Mouse (Mus musculus) intestine, postnatal 0 days (tissue): ENCODE data around the gene Opcml. TPM values are rescaled to one million over a fixed set of nuclear protein-coding genes. Genes with fewer than 3 reads are reported as not detected.

Experiments
- ATAC-seq: fragments of 200-750 bp; cut with Nextera tagmentation; 2 replicates; pipeline ENCODE4 v1.8.0; 2017; ENCODE audit warnings: mild to moderate bottlenecking, moderate TSS enrichment, moderate library complexity
- H3K27ac ChIP-seq: fragments of 300-500 bp; sonication (generic); 2 replicates; pipeline ENCODE4 v1.5.1; 2014; ENCODE audit warnings: mild to moderate bottlenecking, low read depth, low read length, moderate library complexity
- H3K27me3 ChIP-seq: fragments of 300-500 bp; sonication (generic); replicated peaks from 2 replicates; pipeline ENCODE4 v1.6.1; 2014; ENCODE audit warnings: low read length, mixed read lengths; ENCODE audit not compliant: control insufficient read depth, insufficient read depth
- H3K36me3 ChIP-seq: fragments of 300-500 bp; sonication (generic); 2 replicates; pipeline ENCODE4 v1.6.1; 2014; ENCODE audit warnings: mild to moderate bottlenecking, moderate library complexity; ENCODE audit not compliant: control insufficient read depth, insufficient read depth
- H3K4me1 ChIP-seq: fragments of 300-500 bp; sonication (generic); replicated peaks from 2 replicates; pipeline ENCODE4 v1.6.1; 2014; ENCODE audit warnings: antibody characterized with exemption, low read length, mixed read lengths; ENCODE audit not compliant: control insufficient read depth, insufficient read depth
- H3K4me2 ChIP-seq: fragments of 300-500 bp; sonication (generic); replicated peaks from 2 replicates; pipeline ENCODE4 v1.6.1; 2014; ENCODE audit warnings: low read depth, mild to moderate bottlenecking, moderate library complexity
- H3K4me3 ChIP-seq: fragments of 300-500 bp; sonication (generic); 2 replicates; pipeline ENCODE4 v1.5.1; 2014; ENCODE audit warnings: low read depth, low read length
- H3K9ac ChIP-seq: fragments of 300-500 bp; sonication (generic); 2 replicates; pipeline ENCODE4 v1.6.1; 2014; ENCODE audit warnings: mild to moderate bottlenecking, low read depth, low read length
- H3K9me3 ChIP-seq: fragments of 300-500 bp; sonication (generic); 2 replicates; pipeline ENCODE4 v1.6.1; 2016; ENCODE audit warnings: mixed run types; ENCODE audit not compliant: control insufficient read depth
- CTCF ChIP-seq: sonication (generic); IDR thresholded peaks from 2 replicates; pipeline ENCODE4 v1.5.1; 2016; ENCODE audit warnings: low read depth, mild to moderate bottlenecking, control low read depth, antibody characterized with exemption, moderate library complexity
- WGBS: fragments of 180-500 bp; shearing (Covaris S2); extraction: QIAGEN DNeasy Blood & Tissue Kit; methylation state at CpG from one replicate; pipeline ENCODE4 v1.1.7; 2014; 5-methylcytosine and 5-hydroxymethylcytosine counted together
- polyA plus RNA-seq: library from polyadenylated mRNA; unstranded; fragments of >200 nt; fragmentation: Nextera tagmentation; extraction: Ambion mirVana; gene quantifications from 2 replicates; pipeline ENCODE4 v1.2.1, GENCODE M21; 2015

The Opcml gene
- polyA plus RNA-seq, 1 experiment from 2014 or later, result 1.7 TPM

DNA sequence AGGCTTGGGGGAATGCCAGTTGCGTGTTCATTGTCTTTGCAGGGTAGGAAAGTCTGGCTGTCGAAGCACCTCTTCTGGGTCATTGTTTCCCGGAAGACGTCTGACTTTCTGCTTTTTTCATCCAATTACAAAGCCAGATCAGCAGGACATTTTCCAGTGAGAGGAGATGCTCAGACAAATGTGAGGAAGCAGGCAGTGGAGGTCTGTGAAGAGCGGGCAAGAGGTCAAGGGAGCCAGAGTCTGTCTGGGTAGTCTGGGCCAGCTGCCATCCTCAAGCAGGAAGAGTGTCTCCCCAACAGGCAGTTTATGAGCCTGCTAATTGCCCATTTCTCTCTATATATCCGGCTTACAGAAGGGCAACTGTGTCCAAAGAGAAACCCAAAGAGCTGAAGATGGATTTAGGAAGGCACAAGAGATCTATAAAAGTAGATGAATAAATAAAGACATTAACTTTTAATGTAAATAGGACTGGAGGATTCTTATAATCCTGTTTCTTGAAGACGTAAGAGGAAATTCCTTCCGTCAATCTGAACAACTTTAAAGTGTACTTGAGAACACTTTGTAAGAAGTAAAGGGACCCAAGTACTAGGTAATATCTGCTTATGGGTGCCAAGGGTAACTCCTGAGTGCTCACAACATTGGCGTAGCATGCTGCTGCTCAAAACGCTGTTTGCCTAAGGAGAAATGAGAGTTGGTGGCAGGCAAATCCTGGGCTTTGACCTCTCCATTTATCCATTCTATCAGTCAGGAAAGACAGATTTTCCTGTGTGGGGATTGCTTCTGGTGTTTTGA is 941.4 kb downstream of the Opcml start:
- Histone ChIP-seq H3K4me2 (no peak overlapping the region), H3K9me3 (no peaks in the 10 kb centered on the region), H3K9ac (no peak overlapping the region), H3K27me3 (no peaks in the 10 kb centered on the region), H3K4me3 (no peak overlapping the region), H3K36me3 (no peaks in the 10 kb centered on the region), H3K27ac (no peak overlapping the region), H3K4me1 (no peaks in the 10 kb centered on the region)
- no peak for TF ChIP-seq CTCF
- WGBS, result 72% methylated on average over 10 of the region's 10 CpGs
- ATAC-seq, result no peak

GRCm38 (mm10) chr9:28737955-28738354 is 947.4 kb downstream of the Opcml start:
- TF ChIP-seq CTCF, result no peak
- H3K27ac ChIP-seq, result no peak overlapping the region
- no peak overlapping the region for H3K4me2 ChIP-seq
- no peaks in the 10 kb centered on the region for H3K27me3 ChIP-seq
- ATAC-seq, result no peak
- WGBS, result 88% methylated on average over 2 of the region's 2 CpGs
- H3K36me3 ChIP-seq, result no peaks in the 10 kb centered on the region
- no peaks in the 10 kb centered on the region for H3K4me1 ChIP-seq
- H3K4me3 ChIP-seq, result no peak overlapping the region
- no peaks in the 10 kb centered on the region for H3K9me3 ChIP-seq
- H3K9ac ChIP-seq, result no peak overlapping the region

- Histone ChIP-seq H3K4me2 (no peak overlapping the region), H3K36me3 (no peaks in the 10 kb centered on the region), H3K9me3 (no peaks in the 10 kb centered on the region), H3K4me3 (no peak overlapping the region), H3K27me3 (no peaks in the 10 kb centered on the region), H3K27ac (no peak overlapping the region), H3K4me1 (no peaks in the 10 kb centered on the region), H3K9ac (no peak overlapping the region)
- no peak for TF ChIP-seq CTCF
- 37% methylated on average over 1 of the region's 1 CpGs for WGBS
- no peak for ATAC-seq
Measured at GRCm38 (mm10) chr9:28738451-28738860, 947.9 kb downstream of the Opcml start.

DNA sequence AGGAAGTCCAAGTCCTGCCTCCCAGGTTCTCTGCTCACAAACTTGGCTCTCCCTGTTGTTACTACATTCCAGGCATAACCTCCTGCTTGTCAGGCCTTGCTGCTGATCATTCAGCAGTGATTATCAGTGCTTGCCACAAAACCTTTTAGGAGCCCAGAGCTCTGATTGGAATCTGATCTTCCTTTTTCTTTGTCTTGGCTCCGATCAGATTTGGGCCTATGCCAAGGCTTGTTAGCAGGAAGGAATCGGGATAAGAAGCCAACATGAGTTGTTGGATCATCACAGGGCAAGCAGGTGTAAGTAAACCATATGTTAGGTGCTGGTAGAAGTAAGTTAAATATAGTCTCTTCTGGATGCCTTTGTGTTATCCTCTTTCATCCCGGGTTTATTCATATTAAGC is 954.2 kb downstream of the Opcml start:
- ATAC-seq, result no peak
- H3K9me3 ChIP-seq, result no peaks in the 10 kb centered on the region
- no peak overlapping the region for H3K4me2 ChIP-seq
- 72% methylated on average over 3 of the region's 3 CpGs for WGBS
- no peak overlapping the region for H3K9ac ChIP-seq
- H3K27me3 ChIP-seq, result no peaks in the 10 kb centered on the region
- H3K4me3 ChIP-seq, result no peak overlapping the region
- no peak for TF ChIP-seq CTCF
- H3K4me1 ChIP-seq, result no peaks in the 10 kb centered on the region
- no peaks in the 10 kb centered on the region for H3K36me3 ChIP-seq
- no peak overlapping the region for H3K27ac ChIP-seq

DNA sequence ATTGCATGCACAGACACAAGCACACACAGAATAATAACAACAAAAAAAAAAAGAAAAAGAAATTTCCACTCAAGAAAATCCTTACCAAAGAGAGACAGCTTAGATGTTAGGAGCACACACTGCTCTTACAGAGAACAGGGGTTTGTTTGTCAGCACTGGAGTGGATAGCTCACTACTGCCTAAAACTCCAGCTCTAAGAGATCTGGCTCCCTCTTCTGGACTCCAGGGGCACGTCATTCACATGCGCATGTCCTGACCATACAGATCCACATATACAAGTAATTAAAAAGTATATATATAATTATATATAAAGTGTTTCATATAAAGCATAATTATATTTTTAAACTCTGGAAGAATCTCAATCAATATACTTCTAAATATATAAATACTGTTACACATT is 958.3 kb downstream of the Opcml start:
- H3K4me3 ChIP-seq, result no peak overlapping the region
- H3K9ac ChIP-seq, result no peak overlapping the region
- no peak overlapping the region for H3K27ac ChIP-seq
- peak; percentile 68 for TF ChIP-seq CTCF
- H3K9me3 ChIP-seq, result no peaks in the 10 kb centered on the region
- no peaks in the 10 kb centered on the region for H3K36me3 ChIP-seq
- 79% methylated on average over 2 of the region's 2 CpGs for WGBS
- no peak for ATAC-seq
- no peaks in the 10 kb centered on the region for H3K4me1 ChIP-seq
- H3K4me2 ChIP-seq, result no peak overlapping the region
- no peaks in the 10 kb centered on the region for H3K27me3 ChIP-seq

- H3K27me3 ChIP-seq, result no peaks in the 10 kb centered on the region
- no peaks in the 10 kb centered on the region for H3K9me3 ChIP-seq
- no peak overlapping the region for H3K9ac ChIP-seq
- no peak for TF ChIP-seq CTCF
- H3K4me3 ChIP-seq, result no peak overlapping the region
- 67% methylated on average over 5 of the region's 5 CpGs for WGBS
- H3K4me1 ChIP-seq, result no peaks in the 10 kb centered on the region
- H3K4me2 ChIP-seq, result no peak overlapping the region
- ATAC-seq, result no peak
- H3K36me3 ChIP-seq, result no peaks in the 10 kb centered on the region
- no peak overlapping the region for H3K27ac ChIP-seq
Measured at GRCm38 (mm10) chr9:28752908-28753307, 962.3 kb downstream of the Opcml start.
